Mouse (Mus musculus) layer of hippocampus, adult 18-20 months (tissue): ENCODE data around the gene Tmem82. TPM values are rescaled to one million over a fixed set of nuclear protein-coding genes. Genes with fewer than 3 reads are reported as not detected.

Experiments
- DNase-seq, 2 experiments: peaks; one replicate each; pipeline ENCODE4 v3.0.0; 2022; ENCODE audit warnings: low spot score in 2 of 2
- total RNA-seq, 2 experiments: library from RNA; stranded (reverse); gene quantifications; 2 replicates each; pipeline ENCODE4 v1.2.3; 2021

The Tmem82 gene
- total RNA-seq, 2 experiments from 2014 or later: 0.32 to 0.51 TPM

- DNase-seq: no peak
Observed at GRCm38 (mm10) chr4:141641961-141642811, 23.8 kb upstream of the Tmem82 start.

- DNase-seq: no peak
Observed at GRCm38 (mm10) chr4:141641353-141641771, 22.9 kb upstream of the Tmem82 start.

GRCm38 (mm10) chr4:141639474-141639873 is 21.0 kb upstream of the Tmem82 start:
- DNase-seq: no peak

- DNase-seq: no peak
Observed at GRCm38 (mm10) chr4:141636693-141637092, 18.3 kb upstream of the Tmem82 start.

DNA sequence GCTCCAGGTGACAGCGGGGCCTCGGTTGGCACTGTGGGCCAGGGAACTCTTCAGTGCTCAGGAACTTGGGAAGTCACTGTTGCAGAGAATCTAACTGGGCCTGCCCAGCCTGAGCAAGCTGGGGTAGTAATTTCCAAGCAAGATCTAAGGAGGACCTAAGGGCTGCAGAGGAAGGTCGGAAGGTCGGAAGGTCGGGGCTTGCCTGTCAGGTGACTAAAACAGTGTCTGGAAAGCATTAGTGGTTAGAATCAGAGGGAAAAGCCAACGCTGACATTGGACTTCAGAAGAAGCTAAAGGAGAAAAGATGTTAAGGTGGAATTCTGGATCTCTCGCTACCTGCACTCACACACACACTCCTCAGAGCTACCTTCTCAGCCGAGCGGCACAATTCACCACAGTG is 17.6 kb upstream of the Tmem82 start:
- no peak for DNase-seq

- no peak for DNase-seq
Observed at GRCm38 (mm10) chr4:141632111-141632873, 13.9 kb upstream of the Tmem82 start.

DNA sequence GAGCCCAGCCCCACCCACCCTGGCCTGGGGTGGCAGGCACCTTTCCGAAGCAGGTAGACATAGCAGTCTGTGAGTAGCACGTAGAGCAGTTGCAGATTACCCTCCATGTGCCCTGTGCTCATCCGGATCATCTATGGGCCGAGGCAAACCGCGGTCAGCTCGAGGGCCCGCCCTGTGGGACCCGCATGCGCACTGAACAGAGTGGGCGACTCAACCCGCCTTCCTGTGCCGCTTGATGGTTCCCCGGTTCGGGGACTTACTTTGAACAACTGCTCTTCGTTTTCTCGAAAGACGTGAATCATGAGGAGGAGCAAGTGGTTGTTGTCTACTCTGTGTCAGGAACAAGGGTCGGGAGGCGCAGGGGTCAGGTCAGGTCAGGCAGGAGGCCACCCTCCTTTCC is 12.8 kb upstream of the Tmem82 start:
- no peak for DNase-seq

GRCm38 (mm10) chr4:141630021-141630420 is 11.6 kb upstream of the Tmem82 start:
- DNase-seq: no peak

- no peak for DNase-seq
Observed at GRCm38 (mm10) chr4:141628661-141629060, 10.2 kb upstream of the Tmem82 start.

GRCm38 (mm10) chr4:141627502-141627901 is 9.1 kb upstream of the Tmem82 start:
- DNase-seq: no peak

DNA sequence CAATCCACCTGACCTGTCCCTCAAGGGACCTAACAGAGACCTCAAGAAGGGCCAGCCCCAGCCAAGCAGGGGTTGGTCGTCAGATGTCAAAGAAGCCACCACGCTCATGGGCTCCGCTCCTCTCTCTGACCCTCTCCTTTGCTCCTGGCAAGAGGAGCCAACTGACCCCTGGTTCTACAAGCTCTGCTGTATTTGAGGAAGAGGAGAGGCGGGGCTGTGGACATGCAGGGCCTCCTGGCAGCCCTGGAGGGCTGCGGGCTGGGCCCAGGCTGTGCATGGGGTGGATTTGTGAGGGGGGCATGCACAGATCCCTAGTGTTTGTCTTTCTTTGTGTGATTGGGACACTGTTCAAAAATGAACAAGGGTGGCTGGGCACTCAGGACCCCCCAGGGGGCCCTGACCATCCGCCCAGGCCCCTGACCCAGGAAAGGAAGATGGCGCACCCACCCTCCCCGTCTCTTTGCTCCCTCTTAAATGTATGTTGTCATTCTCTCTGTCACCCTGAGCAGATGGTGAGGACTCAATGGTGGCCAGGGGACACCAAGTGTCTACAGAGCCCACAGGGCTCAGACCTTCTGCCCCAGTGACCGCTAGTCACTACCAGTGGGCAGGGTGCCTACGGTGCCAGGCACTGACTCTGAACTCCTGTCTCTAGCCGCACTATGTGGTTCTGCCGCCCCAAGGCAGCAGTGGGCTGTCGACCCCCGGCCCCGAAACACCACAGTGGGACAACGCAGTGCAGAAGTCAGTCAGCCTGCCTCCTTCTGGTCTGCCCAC is 7.5 kb upstream of the Tmem82 start:
- no peak for DNase-seq

DNA sequence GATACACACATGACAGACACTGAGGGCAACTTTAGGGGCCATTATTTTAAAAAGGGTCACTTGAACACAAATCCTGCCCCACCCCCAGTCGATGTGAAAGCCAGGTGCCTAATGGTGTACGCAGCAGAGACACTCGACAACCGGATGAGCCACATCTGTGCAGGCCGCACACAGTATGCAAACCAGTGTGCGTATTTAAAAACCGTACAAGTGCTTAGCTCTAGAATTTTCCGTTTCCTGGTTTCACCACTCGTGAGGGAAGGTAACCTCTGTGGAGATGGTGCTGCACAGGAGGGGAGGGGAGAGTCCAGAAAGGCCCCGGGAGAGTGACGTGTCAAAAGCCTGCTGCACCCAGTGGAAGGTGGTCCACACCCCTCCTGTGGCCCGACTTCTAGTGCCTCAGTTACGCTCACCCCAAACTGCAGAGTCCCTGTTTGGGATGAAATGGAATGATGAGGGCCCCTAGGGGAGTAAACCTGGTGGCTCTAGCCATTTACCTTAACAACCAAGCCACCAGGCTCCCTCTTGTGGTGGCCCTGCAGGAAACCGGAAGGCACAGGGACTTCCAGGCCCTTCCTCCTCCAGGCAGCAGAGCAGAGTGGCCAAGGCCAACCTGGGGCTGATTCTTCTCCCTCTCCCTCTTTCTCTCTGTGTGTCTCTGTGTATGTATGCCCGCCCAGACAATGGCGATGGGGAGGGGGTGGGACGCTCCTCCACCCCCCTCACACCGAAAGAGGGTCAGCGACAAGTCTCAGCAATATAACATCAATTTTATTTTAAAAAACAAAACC is 6.7 kb upstream of the Tmem82 start:
- DNase-seq: no peak

GRCm38 (mm10) chr4:141624134-141624533 is 5.7 kb upstream of the Tmem82 start:
- no peak for DNase-seq

GRCm38 (mm10) chr4:141623666-141624065 is 5.2 kb upstream of the Tmem82 start, which contains the start of gene Slc25a34:
Gene Slc25a34, minus strand, starts transcription at chr4:141623821.
- DNase-seq: no peak

DNA sequence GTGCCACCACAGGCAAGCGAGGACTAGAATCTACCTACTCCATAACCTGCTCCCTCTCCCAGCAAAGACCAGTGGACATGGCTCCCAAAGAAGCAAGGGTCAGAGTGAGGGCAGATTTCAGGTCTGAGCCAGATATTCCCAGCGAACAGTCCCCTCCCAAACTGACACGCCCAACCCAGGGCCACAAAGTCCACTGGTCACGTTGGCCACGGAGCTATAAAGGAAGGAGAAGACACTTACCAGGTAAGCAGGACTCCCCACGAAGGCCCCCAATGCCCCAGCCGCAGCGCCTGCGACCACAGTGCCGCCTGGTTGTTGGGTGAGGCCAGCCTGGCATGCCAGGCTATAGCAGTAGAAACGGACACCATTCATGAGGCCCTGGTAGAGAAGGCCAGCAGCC is 4.6 kb upstream of the Tmem82 start:
- no peak for DNase-seq

DNA sequence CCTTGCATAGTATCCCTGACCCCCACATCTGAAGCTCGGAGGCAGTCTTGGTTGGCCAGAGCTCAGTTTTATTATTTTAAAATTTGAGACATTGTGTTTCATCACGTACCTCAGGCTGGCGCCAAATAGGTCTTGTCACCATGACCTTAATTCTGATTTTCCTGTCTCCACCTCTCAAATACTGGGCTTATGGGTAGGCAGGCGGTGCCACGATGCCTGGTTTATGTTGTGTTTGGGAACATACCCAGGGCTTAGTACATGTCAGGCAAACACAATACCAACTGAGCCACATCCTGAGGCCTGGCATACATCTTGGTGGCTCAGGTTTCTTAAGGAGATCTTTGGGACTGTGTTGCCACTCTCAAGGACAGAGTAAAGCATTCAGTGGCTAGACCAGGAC is 4.1 kb upstream of the Tmem82 start:
- no peak for DNase-seq

DNA sequence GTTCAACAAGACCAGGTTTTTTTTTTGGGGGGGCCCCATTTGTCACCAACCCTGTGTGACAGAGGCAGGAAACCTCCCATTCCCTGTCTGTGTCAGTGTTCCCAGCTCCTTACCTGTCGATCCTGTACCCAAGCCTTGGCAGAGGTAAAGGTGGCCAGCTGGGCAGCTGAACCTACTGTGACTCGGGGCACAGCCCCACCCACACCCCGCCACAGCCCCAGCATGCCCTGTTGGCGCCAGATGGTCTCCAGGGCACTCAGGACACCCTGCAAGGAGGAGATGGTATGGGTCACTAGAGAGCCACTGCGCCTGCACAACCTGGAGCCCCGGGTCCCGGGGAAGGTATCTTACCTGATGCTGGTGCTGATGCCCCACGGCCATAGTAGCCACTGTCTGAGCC is 3.7 kb upstream of the Tmem82 start:
- DNase-seq: no peak

DNA sequence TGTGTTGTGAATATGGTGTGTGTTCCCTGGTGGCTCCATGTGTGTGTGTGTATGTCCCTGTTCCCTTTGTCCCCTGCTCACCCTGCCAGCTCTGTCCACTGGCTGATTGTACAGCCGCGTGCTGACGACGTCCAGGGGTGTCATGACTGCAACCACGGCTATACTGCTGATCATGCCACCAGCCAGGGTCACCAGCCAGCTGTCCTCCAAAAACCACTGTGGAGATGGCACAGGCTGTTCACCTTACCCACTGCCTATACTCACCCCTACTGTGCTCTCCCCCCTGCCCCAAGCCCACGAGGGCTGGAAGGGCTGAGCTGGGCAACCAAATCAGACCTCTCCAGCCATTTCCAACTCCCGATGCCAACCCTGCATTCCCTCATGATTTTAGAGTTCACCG is 2.9 kb upstream of the Tmem82 start:
- no peak for DNase-seq

DNA sequence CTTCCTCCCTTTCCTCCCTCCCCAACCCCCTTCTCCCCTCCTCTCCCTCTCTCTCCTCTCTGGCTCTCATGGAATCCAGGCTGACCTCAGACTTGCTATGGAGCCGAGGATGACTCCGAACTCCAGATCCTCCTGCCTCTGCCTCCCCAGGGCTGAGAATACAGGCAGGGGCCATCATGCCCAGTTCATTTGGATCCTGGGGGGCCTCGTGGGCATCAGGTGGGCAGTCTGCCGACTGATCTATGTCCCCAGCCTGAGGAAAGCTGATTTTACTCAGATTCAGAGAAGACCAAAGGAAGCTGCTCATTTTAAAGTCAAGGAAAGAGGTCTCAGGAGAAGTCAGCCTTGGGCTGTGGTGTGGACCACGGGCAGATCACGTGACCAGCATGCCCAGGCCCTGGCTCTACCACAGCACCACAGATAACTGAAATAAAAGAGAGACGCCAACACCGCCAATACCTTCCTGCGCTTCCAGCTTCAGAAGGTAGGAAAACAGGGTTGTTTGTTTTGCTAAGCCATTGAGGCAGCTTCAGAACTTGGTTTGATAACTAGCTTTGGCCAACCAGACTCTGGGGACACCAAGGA is 958 bp upstream of the Tmem82 start:
- no peak for DNase-seq

GRCm38 (mm10) chr4:141617863-141618564 is 419 bp downstream of the Tmem82 start:
- DNase-seq: no peak
